Mouse (Mus musculus): Measurements from ENCODE around the gene Nup160. TPM values are rescaled to one million over a fixed set of nuclear protein-coding genes. Genes with fewer than 3 reads are reported as not detected.

The Nup160 gene
- polyA plus RNA-seq, 1 experiment from 2014 or later = 63.9 TPM

GRCm38 (mm10) chr2:90638986-90639746 is 37.8 kb upstream of the Nup160 start:
- H3K36me3 ChIP-seq (ENCODE audit: insufficient read depth) = no peaks in the 10 kb centered on the region
- peaks cover 9% of the 10 kb centered on the region for H3K4me1 ChIP-seq (ENCODE audit: insufficient read depth)
- WGBS = 67% methylated on average over 8 of the region's 8 CpGs
- no peak overlapping the region for H3K9ac ChIP-seq
- no peaks in the 10 kb centered on the region for H3K9me3 ChIP-seq (ENCODE audit: low read depth, low read length)
- no peak for TF ChIP-seq CTCF (IDR thresholded peaks at IDR 0.05; ENCODE audit: low read depth)
- no peak for ATAC-seq (ENCODE audit: insufficient read depth)
- H3K4me3 ChIP-seq (ENCODE audit: low read depth, low read length) = no peak overlapping the region
- DNase-seq = no peak
- H3K27me3 ChIP-seq (ENCODE audit: insufficient read depth, low read length) = no peaks in the 10 kb centered on the region
- no peak overlapping the region for H3K4me2 ChIP-seq
- H3K27ac ChIP-seq (ENCODE audit: low read depth) = no peak overlapping the region

DNA sequence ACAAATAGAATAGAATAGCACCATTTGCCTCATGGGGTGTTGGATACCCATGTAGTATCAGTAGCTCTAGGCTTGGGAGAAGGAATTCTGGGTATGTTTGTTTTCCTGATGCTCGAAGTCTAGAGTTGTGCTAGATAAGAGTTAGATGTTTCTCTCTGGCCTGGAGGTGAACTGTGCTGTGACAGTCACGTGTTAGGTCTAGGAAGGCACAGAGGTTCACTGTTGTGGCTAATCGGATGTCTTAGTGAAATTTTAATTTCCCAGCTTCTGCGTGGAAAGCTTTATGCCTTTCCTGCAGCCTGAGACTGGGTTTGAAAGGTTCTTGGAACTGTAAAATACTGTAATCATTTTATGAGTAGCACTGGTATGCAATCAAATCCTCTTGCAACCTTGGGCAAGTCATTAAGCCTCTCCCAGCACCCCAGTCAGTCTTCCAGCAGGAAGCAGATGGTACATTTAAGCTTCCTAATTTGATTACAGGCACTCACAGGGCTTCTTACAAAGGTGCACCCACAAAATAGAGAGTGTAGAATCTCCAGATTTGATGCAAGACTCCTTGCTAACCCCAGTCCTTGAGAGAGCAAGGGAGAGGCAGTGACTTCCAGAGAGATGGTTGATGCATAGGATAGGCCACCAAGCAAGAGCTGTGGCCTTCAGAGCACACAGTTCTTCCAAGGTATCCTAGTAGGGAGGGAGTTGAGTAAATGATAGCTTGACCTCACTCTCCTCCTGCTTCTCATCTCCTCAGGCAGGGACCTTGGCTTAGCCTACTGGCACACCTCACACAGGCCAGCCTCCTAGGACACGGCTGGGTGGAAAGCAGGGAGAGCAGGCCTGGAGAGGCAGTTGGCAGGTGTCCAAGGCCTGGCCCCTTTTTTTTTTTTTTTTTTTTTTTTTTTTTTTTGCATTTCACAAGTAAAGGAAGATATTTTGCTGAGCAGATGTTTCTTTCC is 37.0 kb upstream of the Nup160 start:
- ATAC-seq (ENCODE audit: insufficient read depth) (peak; percentile 80), DNase-seq (peak; percentile 61)
- Histone ChIP-seq H3K9me3 (ENCODE audit: low read depth, low read length) (no peaks in the 10 kb centered on the region), H3K9ac (no peak overlapping the region), H3K4me1 (ENCODE audit: insufficient read depth) (peaks cover 9% of the 10 kb centered on the region), H3K27me3 (ENCODE audit: insufficient read depth, low read length) (no peaks in the 10 kb centered on the region), H3K27ac (ENCODE audit: low read depth) (no peak overlapping the region), H3K4me2 (no peak overlapping the region), H3K4me3 (ENCODE audit: low read depth, low read length) (no peak overlapping the region), H3K36me3 (ENCODE audit: insufficient read depth) (no peaks in the 10 kb centered on the region)
- WGBS = 36% methylated on average over 5 of the region's 5 CpGs
- TF ChIP-seq CTCF (IDR thresholded peaks at IDR 0.05; ENCODE audit: low read depth) = no peak

DNA sequence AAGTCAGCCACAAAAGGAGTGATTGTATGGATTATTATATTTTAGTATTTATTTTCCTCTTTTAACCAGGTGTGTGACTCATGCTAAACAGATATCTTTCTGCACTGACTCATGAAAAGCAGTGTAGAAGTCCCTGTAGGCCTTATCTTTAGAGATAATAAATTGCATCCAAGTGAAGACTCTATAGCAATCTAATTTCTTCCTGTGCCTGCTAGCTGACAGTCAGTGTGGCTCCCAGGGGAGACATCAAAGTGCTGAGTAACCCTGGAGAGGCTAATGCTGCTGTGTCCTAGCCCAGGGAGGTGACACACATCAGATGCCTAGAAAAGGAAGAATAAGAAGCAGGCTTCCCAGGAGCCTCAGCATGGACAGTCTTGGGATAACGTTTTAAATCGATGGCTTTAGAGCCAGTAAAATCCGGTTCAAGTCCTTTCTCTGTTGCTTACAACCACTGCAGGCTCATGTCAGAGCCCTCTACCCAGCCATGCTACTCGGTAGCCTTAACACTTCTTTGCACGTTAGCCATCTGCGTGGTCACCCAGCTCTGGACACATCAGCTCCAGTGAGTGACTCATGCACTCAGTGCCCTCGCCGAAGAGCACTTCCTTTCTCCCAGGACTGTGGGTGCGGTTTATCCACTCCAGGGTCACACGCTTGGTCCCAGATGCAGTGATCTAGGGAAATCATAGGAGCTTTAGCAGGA is 35.9 kb upstream of the Nup160 start:
- Histone ChIP-seq H3K27me3 (ENCODE audit: insufficient read depth, low read length) (no peaks in the 10 kb centered on the region), H3K9ac (no peak overlapping the region), H3K36me3 (ENCODE audit: insufficient read depth) (no peaks in the 10 kb centered on the region), H3K9me3 (ENCODE audit: low read depth, low read length) (no peaks in the 10 kb centered on the region), H3K27ac (ENCODE audit: low read depth) (no peak overlapping the region), H3K4me3 (ENCODE audit: low read depth, low read length) (no peak overlapping the region), H3K4me2 (no peak overlapping the region), H3K4me1 (ENCODE audit: insufficient read depth) (peaks cover 6% of the 10 kb centered on the region)
- DNase-seq (no peak), ATAC-seq (ENCODE audit: insufficient read depth) (0 out of 2 replicates have a peak, but pooled peaks have one; percentile 15)
- 66% methylated on average over 10 of the region's 10 CpGs for WGBS
- no peak for TF ChIP-seq CTCF (IDR thresholded peaks at IDR 0.05; ENCODE audit: low read depth)

DNA sequence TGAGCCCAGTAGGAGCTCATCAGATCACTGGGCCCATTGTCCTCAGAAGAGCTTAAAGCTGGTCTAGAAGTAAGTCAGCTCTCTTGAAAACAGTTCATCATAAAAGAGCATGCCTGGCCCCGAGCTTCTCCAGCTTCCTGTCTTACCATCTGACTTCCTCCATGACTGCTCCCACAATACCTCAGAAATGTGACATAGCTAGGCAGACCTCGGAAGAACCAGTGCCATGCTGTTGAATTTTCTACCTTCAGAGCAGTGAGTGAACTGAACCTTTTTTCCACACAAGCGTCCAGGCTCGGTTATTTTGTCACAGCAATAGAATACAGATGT is 35.3 kb upstream of the Nup160 start:
- H3K9me3 ChIP-seq (ENCODE audit: low read depth, low read length) = no peaks in the 10 kb centered on the region
- H3K4me3 ChIP-seq (ENCODE audit: low read depth, low read length) = no peak overlapping the region
- DNase-seq (no peak), ATAC-seq (ENCODE audit: insufficient read depth) (no peak)
- no peak overlapping the region for H3K9ac ChIP-seq
- H3K27ac ChIP-seq (ENCODE audit: low read depth) = no peak overlapping the region
- no peak overlapping the region for H3K4me2 ChIP-seq
- H3K27me3 ChIP-seq (ENCODE audit: insufficient read depth, low read length) = no peaks in the 10 kb centered on the region
- 78% methylated on average over 4 of the region's 4 CpGs for WGBS
- peaks cover 6% of the 10 kb centered on the region for H3K4me1 ChIP-seq (ENCODE audit: insufficient read depth)
- TF ChIP-seq CTCF (IDR thresholded peaks at IDR 0.05; ENCODE audit: low read depth) = no peak
- H3K36me3 ChIP-seq (ENCODE audit: insufficient read depth) = no peaks in the 10 kb centered on the region

DNA sequence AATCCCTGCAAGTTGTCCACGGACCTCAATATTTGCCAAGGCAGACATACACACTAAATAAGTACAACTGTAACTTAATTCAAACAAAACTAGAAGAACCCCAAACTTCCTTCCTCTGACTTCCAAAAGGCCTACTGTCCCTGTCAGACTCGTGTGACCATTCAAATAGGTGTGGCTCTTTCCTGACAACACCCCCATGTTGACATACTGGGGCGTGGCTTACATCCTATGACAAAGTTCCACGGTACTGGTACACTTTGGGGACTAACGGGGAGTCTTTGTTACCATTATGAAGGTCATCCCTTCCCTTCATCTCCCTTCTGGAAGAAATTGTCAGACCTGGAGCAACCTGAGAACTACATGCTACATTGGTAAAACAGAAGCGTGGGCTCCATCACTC is 29.9 kb upstream of the Nup160 start:
- no peak overlapping the region for H3K27ac ChIP-seq (ENCODE audit: low read depth)
- DNase-seq (no peak), ATAC-seq (ENCODE audit: insufficient read depth) (no peak)
- H3K9me3 ChIP-seq (ENCODE audit: low read depth, low read length) = no peaks in the 10 kb centered on the region
- H3K4me1 ChIP-seq (ENCODE audit: insufficient read depth) = no peaks in the 10 kb centered on the region
- no peaks in the 10 kb centered on the region for H3K27me3 ChIP-seq (ENCODE audit: insufficient read depth, low read length)
- H3K9ac ChIP-seq = no peak overlapping the region
- TF ChIP-seq CTCF (IDR thresholded peaks at IDR 0.05; ENCODE audit: low read depth) = no peak
- WGBS = 69% methylated on average over 6 of the region's 6 CpGs
- no peaks in the 10 kb centered on the region for H3K36me3 ChIP-seq (ENCODE audit: insufficient read depth)
- no peak overlapping the region for H3K4me3 ChIP-seq (ENCODE audit: low read depth, low read length)
- no peak overlapping the region for H3K4me2 ChIP-seq

GRCm38 (mm10) chr2:90649405-90649804 is 27.6 kb upstream of the Nup160 start:
- 88% methylated on average over 3 of the region's 3 CpGs for WGBS
- Histone ChIP-seq H3K9me3 (ENCODE audit: low read depth, low read length) (no peaks in the 10 kb centered on the region), H3K4me2 (no peak overlapping the region), H3K9ac (no peak overlapping the region), H3K4me1 (ENCODE audit: insufficient read depth) (no peaks in the 10 kb centered on the region), H3K4me3 (ENCODE audit: low read depth, low read length) (no peak overlapping the region), H3K27me3 (ENCODE audit: insufficient read depth, low read length) (no peaks in the 10 kb centered on the region), H3K27ac (ENCODE audit: low read depth) (no peak overlapping the region), H3K36me3 (ENCODE audit: insufficient read depth) (no peaks in the 10 kb centered on the region)
- ATAC-seq (ENCODE audit: insufficient read depth) (no peak), DNase-seq (no peak)
- TF ChIP-seq CTCF (IDR thresholded peaks at IDR 0.05; ENCODE audit: low read depth) = no peak

- no peaks in the 10 kb centered on the region for H3K27me3 ChIP-seq (ENCODE audit: insufficient read depth, low read length)
- ATAC-seq (ENCODE audit: insufficient read depth) (no peak), DNase-seq (no peak)
- H3K4me2 ChIP-seq = no peak overlapping the region
- WGBS = 63% methylated on average over 4 of the region's 4 CpGs
- no peaks in the 10 kb centered on the region for H3K4me1 ChIP-seq (ENCODE audit: insufficient read depth)
- no peaks in the 10 kb centered on the region for H3K9me3 ChIP-seq (ENCODE audit: low read depth, low read length)
- no peak overlapping the region for H3K4me3 ChIP-seq (ENCODE audit: low read depth, low read length)
- H3K36me3 ChIP-seq (ENCODE audit: insufficient read depth) = no peaks in the 10 kb centered on the region
- no peak overlapping the region for H3K9ac ChIP-seq
- no peak overlapping the region for H3K27ac ChIP-seq (ENCODE audit: low read depth)
- no peak for TF ChIP-seq CTCF (IDR thresholded peaks at IDR 0.05; ENCODE audit: low read depth)
These were observed 27.1 kb upstream of the Nup160 start for GRCm38 (mm10) chr2:90649965-90650364.
